Mouse (Mus musculus) E14TG2a.4 (cell line): ENCODE results near the gene Uimc1.

Source experiments
- H3K27me3 ChIP-seq: 2 replicates; pipeline ENCODE4 v1.6.1; 2014; ENCODE audit warnings: low read length, control low read depth; ENCODE audit not compliant: insufficient read depth
- H3K36me3 ChIP-seq: 2 replicates; pipeline ENCODE4 v1.6.1; 2014; ENCODE audit warnings: low read length, control low read depth; ENCODE audit not compliant: insufficient read depth
- H3K4me1 ChIP-seq: replicated peaks from 2 replicates; pipeline ENCODE4 v1.6.1; 2014; ENCODE audit warnings: low read depth, low read length, control low read depth
- H3K4me3 ChIP-seq: replicated peaks from 2 replicates; pipeline ENCODE4 v1.5.1; 2014; ENCODE audit warnings: mild to moderate bottlenecking, low read length
- H3K9me3 ChIP-seq: 2 replicates; pipeline ENCODE4 v1.6.1; 2014; ENCODE audit warnings: low read length, control low read depth
- CTCF ChIP-seq: conservative IDR thresholded peaks from 2 replicates; pipeline ENCODE4 v1.5.1; 2014; ENCODE audit warnings: low read length
- NANOG ChIP-seq: IDR thresholded peaks from 2 replicates; pipeline ENCODE4 v1.6.1; 2014; ENCODE audit warnings: borderline replicate concordance, low read length, mixed read lengths
- POU5F1 ChIP-seq: IDR thresholded peaks from 2 replicates; pipeline ENCODE4 v1.6.1; 2014; ENCODE audit warnings: low read length, borderline replicate concordance

Gene Uimc1

GRCm38 (mm10) chr13:55008589-55008988 lies 91.5 kb downstream of the Uimc1 start:
- peaks cover 46% of the 10 kb centered on the region for H3K4me1 ChIP-seq
- TF ChIP-seq NANOG: no peak
- TF ChIP-seq CTCF: no peak
- no peak for TF ChIP-seq POU5F1

GRCm38 (mm10) chr13:55006415-55006742 lies 93.7 kb downstream of the Uimc1 start:
- Histone ChIP-seq H3K4me3 (0 out of 2 replicates have a peak overlapping the region, but pooled peaks have one; percentile 43), H3K4me1 (peaks cover 37% of the 10 kb centered on the region), H3K36me3 (no peaks in the 10 kb centered on the region), H3K27me3 (peaks cover 94% of the 10 kb centered on the region), H3K9me3 (no peaks in the 10 kb centered on the region)
- TF ChIP-seq CTCF (no peak), NANOG (no peak), POU5F1 (no peak)

More at GRCm38 (mm10) chr13:55008589-55008988, 91.5 kb downstream of the Uimc1 start:
- no peaks in the 10 kb centered on the region for H3K36me3 ChIP-seq
- no peaks in the 10 kb centered on the region for H3K9me3 ChIP-seq
- H3K27me3 ChIP-seq: peaks cover 88% of the 10 kb centered on the region
- H3K4me3 ChIP-seq: no peak overlapping the region

- Histone ChIP-seq H3K27me3 (peaks cover 93% of the 10 kb centered on the region), H3K4me3 (0 out of 2 replicates have a peak overlapping the region, but pooled peaks have one; percentile 10), H3K4me1 (peaks cover 37% of the 10 kb centered on the region), H3K36me3 (no peaks in the 10 kb centered on the region), H3K9me3 (no peaks in the 10 kb centered on the region)
- TF ChIP-seq POU5F1: no peak
- no peak for TF ChIP-seq CTCF
- no peak for TF ChIP-seq NANOG
These were observed 94.2 kb downstream of the Uimc1 start for GRCm38 (mm10) chr13:55005691-55006414.

GRCm38 (mm10) chr13:55004646-55005045 lies 95.5 kb downstream of the Uimc1 start:
- peaks cover 90% of the 10 kb centered on the region for H3K27me3 ChIP-seq
- no peaks in the 10 kb centered on the region for H3K9me3 ChIP-seq
- H3K36me3 ChIP-seq: no peaks in the 10 kb centered on the region
- no peak for TF ChIP-seq NANOG
- no peak for TF ChIP-seq POU5F1
- no peak for TF ChIP-seq CTCF
- H3K4me3 ChIP-seq: no peak overlapping the region
- H3K4me1 ChIP-seq: peaks cover 37% of the 10 kb centered on the region

- H3K9me3 ChIP-seq: no peaks in the 10 kb centered on the region
- peaks cover 40% of the 10 kb centered on the region for H3K4me1 ChIP-seq
- no peak overlapping the region for H3K4me3 ChIP-seq
- TF ChIP-seq CTCF: no peak
- TF ChIP-seq NANOG: no peak
- TF ChIP-seq POU5F1: no peak
- peaks cover 82% of the 10 kb centered on the region for H3K27me3 ChIP-seq
- no peaks in the 10 kb centered on the region for H3K36me3 ChIP-seq
These were observed 98.0 kb downstream of the Uimc1 start for GRCm38 (mm10) chr13:55002090-55002489.

- TF ChIP-seq CTCF (no peak), POU5F1 (no peak), NANOG (no peak)
- H3K4me3 ChIP-seq: no peak overlapping the region
- peaks cover 38% of the 10 kb centered on the region for H3K4me1 ChIP-seq
- no peaks in the 10 kb centered on the region for H3K9me3 ChIP-seq
- H3K36me3 ChIP-seq: no peaks in the 10 kb centered on the region
- peaks cover 82% of the 10 kb centered on the region for H3K27me3 ChIP-seq
These were observed 99.7 kb downstream of the Uimc1 start for GRCm38 (mm10) chr13:55000433-55000832.

- Histone ChIP-seq H3K4me1 (peaks cover 27% of the 10 kb centered on the region), H3K36me3 (no peaks in the 10 kb centered on the region), H3K27me3 (peaks cover 82% of the 10 kb centered on the region), H3K4me3 (peak overlapping the region; percentile 58), H3K9me3 (no peaks in the 10 kb centered on the region)
- TF ChIP-seq NANOG: no peak
- TF ChIP-seq CTCF: no peak
- TF ChIP-seq POU5F1: no peak
These were observed 102.5 kb downstream of the Uimc1 start for GRCm38 (mm10) chr13:54997568-54997967.

- Histone ChIP-seq H3K4me1 (peaks cover 27% of the 10 kb centered on the region), H3K9me3 (no peaks in the 10 kb centered on the region), H3K4me3 (no peak overlapping the region), H3K27me3 (peaks cover 83% of the 10 kb centered on the region), H3K36me3 (no peaks in the 10 kb centered on the region)
- TF ChIP-seq NANOG (no peak), CTCF (no peak), POU5F1 (no peak)
These were observed 104.9 kb downstream of the Uimc1 start for GRCm38 (mm10) chr13:54995161-54995560.

- H3K4me1 ChIP-seq: peaks cover 31% of the 10 kb centered on the region
- TF ChIP-seq POU5F1 (no peak), NANOG (no peak), CTCF (no peak)
- no peaks in the 10 kb centered on the region for H3K36me3 ChIP-seq
- no peak overlapping the region for H3K4me3 ChIP-seq
- H3K27me3 ChIP-seq: peaks cover 80% of the 10 kb centered on the region
- no peaks in the 10 kb centered on the region for H3K9me3 ChIP-seq
These were observed 105.5 kb downstream of the Uimc1 start for GRCm38 (mm10) chr13:54994576-54994975.
